Mouse (Mus musculus): ENCODE results near the gene Milr1.

The Milr1 gene

DNA sequence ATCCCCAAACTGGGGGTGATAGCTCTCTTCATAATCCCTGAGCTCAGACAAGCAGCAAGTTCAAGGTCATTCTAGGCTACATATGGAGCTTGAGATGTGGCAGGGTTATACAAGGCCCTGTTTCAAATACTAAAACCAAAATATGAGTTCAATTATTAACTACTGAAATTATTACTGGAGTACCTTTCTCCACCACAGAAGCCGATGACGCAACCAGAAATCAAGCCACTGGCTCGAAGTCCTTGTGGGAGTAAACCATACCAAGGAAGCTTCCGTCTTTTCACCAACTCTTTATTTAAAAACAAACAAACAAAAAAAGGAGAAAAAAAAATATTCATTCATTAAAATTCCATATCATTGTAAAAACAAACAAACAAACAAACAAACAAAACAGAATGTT is 25.9 kb downstream of the Milr1 start:
- WGBS: 94% methylated on average over 4 of the region's 4 CpGs

DNA sequence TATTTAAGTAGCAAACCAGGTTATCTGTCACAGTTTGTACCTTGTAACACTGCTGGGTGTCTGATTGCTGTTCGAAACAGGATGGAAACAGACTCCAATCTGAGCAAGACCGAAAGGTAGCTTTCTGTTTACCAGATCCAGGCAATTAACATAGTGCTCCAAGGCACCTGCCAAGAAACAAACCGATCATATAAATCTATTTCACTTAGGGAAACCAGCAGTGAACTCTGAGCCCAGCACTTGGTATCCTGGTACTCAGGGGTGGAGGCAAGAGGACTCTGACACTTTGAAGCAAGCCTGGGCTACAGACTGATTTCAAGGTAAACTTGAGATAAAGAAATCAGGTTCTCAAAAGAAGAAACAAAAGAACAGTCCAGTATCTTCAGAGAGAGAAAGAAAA is 26.4 kb downstream of the Milr1 start:
- 94% methylated on average over 3 of the region's 3 CpGs for WGBS

DNA sequence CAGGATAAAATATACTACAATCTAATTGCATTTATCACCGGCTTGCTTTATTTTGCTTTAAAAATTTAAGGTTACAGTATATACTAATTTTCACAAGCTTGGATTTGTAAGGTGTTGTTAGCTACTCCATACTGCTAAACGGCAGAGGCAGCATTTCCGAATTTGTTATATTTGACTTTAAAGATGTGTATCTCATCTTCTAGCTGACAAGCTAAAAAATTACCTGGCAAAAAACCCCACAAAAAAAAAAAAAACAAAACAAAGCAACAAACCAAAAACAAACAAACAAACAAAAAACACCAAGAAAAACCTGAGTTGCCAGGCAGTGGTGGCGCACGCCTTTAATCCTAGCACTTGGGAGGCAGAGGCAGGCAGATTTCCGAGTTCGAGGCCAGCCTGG is 27.1 kb downstream of the Milr1 start:
- 83% methylated on average over 7 of the region's 7 CpGs for WGBS

DNA sequence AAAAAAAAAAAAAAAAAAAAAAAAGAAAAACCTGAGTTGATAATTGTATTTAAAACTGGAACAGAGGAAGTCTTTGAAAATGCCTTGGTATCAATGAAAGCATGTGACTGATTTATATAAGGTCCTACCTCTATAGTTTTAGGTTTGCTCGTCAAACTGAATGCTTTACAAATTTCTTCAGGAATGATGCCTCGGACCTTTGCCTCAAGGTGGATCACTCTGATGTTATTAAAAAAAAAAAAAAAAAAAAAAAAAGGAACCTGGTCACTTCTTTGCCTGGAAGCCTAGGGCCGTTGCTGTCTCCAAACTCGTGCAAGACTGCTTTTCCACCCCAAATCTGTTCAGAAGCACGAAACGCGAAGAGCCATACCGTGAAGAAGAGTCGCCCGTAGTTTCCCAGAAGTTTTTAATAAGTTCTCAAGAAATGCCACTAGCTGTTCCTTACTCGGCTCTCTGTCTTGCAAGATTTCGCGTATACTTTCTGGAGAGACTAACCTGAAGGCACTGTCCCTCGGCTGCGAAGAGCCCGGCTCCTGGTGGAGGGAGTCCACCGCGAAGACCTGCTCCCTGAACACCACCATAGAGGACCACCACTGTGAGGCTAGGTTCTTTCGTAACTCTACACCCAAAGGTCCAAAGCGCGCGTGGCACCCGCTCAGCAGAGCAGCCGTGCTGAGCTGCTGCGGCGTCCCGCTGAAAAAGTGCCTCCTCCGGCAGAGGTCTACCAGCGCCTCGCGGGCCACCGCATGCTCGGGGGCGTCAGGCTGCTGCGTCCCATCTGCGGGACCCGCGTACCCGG is 27.8 kb downstream of the Milr1 start:
- WGBS: 2% methylated on average over 39 of the region's 39 CpGs

DNA sequence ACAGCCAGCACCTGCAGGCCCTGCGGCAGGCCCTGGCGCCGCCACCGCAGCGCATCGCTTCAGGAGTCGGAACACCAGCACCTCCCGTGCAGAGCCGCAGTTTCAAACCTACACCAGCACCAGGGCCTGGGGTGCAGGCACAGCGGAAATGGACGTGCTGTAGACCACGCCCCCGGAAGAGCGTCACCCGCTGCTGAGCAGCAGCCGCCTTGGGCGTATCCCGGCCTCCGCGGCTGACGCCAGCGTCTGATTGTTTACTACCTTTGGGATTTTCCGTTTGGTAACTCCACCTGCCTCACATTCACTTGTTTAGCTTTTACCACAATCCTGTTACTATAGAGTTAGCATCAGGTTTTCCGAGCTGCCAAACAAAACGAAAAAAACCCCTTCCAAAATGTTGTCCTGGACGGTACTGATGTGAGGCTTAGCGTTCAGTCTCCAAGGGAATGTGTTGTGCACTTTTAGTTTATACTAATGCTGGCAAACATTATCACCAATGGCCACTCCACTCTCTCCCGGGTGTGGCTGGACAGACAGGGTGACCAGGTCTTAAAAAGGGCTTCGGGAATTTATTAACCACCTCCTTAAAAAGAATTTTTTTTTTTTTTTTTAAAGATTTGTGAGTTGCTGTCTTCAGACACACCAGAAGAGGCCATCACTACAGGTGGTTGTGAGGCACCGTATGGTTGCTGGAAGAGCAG is 28.5 kb downstream of the Milr1 start, which contains the start of gene Polg2:
TSS of gene Polg2 (minus strand) at position 150 of the 701 bp plus-strand sequence.
- 1% methylated on average over 30 of the region's 30 CpGs for WGBS

DNA sequence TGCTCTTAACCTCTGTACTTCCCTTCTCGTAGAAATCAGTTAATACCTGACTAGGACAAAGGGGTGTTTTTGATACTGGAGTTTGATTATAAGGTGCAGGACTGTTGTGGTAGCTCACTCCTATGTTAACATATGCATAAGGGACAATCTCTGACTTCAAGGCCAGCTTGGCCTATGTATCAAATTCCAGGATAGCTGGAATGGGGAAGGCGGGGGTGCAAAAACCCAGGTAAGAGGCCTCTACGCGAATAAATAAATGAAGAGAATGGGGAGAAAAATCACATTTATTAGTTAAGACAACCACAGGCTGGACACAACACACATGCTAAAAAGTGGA is 29.0 kb downstream of the Milr1 start:
- WGBS: 55% methylated on average over 4 of the region's 4 CpGs

DNA sequence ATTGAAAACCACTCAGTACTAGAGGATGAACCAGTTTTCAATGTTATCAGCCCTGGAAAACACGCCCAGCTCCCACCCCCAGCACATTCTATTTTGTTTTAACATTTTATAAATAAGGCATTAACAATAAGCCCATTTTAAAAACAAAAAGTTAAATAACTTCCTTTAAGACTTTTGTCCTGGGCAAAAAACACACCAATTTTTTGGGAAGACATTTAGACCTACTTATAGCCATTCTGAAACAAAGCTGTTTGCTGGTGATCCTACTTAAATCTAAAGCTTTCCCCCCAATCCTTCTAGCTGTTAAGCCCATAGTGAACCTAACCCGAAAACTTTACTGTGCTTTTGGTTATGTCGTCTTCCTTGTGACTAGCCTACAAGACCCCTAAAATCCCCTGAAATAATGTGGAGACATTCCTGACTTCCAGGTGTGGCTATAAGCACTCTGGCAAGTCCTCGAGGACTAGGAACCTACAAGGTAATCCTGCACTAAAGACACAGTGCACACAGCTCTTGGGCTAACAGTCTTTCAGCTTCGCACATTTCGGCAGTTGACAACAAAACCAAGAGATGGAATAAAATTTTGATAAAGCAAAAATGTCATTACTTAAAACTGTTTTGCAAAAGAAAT is 29.7 kb downstream of the Milr1 start:
- WGBS: 57% methylated on average over 6 of the region's 6 CpGs

DNA sequence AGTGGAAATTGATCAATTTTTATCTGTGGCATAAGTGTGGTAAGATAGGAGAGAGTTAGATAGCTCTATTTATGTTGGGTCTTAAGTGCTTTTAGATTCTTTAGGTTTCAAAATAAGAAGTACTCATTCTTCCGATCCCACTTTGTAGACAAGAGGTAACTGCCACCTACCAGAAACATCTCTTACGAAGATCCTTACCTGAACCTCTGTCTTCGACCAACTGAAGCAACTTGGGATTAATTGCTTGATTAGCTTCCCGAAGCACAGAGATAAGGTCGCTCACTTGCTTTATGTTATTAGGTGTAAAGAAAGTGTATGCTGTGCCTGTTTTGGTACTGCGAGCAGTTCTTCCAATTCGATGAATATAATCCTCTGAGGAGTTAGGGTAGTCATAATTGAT is 31.2 kb downstream of the Milr1 start:
- 79% methylated on average over 7 of the region's 7 CpGs for WGBS

DNA sequence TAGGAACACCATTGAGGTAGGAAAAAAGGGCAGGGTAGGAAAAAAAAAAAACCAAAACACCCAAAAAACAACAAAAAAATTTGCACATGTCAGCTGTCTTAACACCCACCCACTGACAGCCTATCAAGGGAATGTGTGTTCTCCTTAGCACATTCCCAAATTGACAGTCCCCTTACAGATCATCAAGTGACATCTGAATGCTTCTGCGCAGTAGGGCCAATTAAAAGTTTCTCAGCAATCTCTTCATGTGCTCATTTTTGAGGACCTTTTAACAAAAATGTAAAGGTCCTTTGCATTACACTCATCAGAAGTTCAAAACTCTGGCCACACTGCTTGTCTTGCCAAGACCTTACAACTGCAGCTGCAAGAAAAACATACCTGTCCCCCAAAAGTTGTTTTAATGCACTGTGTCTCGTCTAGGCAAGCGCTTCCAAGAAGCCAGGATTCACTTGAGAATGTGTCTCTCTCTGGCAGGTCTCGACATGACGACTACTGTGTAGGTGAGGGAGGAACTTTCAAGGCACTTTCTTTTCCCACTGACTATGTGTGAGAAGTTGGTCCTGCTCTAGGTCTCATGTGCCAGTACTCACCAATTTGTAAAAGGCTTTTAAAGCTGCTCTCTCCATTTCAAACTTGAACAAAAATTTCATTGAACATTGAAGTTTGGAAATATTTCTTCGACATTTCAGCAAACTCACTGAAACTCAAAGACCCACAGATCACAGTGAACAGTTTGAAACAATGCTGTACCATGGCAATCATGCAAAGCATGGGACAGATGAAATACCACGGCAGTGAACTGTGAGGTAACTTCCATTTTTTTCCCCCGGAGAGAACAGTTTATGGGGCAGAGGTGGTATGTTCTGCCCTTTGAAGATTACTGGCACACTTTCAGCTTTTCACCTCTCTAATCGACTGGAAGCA is 32.1 kb downstream of the Milr1 start:
- 47% methylated on average over 9 of the region's 9 CpGs for WGBS

DNA sequence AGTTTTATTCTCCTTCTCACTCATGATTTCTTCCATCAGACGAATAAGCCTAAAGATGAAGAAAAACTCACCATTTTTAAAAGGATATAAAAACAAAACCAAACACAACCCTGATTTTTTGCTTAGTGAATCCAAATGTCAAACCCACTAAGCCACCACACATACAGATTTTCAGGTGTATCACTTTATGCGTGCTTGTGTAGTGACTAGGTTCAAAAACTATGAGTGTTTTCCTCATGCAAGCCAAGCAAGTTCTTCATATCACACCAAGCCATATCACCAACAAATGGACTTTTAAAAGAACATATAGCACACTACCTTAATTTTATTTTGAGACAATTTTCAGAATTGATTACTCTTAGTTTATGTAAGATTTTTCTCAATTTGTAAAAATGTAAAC is 33.5 kb downstream of the Milr1 start:
- 43% methylated on average over 2 of the region's 2 CpGs for WGBS

DNA sequence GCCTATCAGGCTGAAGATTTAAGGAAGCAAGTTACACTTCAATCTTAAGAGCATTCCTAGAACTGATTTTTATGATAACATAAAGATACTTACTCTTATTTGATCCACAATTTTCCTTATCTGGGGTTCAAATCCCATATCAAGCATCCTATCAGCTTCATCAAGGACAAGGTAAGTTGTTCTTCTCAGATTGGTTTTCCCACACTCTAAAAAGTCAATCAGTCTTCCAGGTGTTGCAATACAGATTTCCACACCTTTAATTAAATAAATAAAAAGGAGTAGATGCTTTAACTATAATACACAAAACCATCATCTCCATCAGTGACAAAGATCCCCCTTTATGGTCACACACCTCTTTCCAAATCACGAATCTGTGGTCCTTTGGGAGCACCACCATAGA is 34.0 kb downstream of the Milr1 start:
- WGBS: 20% methylated on average over 1 of the region's 1 CpGs

DNA sequence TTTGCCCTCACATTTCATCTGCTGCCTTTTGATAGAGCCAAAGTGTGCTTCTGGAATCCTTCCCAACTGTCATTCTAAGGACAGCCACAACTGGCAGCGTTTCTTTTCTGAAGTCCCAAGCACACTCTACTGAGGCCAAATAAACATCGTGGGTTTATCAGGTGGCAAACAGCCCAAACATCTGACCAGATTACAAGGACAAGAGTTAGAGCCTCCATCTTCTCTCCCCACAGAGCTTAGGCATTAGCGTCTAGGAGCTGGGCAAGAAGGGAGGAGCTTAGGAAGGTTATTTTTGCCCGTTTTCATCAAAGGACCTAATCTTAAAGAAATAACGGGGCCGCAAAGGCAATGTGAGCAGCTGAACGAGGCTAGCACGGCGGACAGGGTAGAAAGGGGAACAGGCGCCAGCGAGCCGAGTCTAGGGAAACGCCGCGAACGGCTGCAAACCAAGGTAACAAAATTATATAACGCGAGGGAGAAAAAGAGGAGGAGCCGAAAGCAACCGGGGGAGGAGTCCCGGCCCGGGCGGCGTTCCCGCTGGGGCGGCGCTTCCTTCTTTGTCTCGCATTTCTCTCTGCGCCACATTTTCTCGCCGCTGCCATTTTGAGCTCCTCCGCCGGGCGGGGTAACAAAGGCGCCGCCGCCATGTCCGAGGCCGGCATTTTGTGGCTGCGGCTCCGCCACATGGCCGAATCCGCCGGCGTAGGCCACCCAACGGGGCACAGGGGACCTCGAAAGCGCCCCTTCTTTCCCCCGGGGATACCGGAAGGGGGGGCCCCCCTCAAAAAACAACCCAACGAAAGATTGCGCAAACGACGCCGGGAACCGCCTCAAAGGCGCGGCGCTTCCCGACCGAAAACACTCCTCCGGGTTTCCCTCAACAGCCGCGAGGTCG is 36.4 kb downstream of the Milr1 start:
- under 1% methylated on average over 65 of the region's 65 CpGs for WGBS

DNA sequence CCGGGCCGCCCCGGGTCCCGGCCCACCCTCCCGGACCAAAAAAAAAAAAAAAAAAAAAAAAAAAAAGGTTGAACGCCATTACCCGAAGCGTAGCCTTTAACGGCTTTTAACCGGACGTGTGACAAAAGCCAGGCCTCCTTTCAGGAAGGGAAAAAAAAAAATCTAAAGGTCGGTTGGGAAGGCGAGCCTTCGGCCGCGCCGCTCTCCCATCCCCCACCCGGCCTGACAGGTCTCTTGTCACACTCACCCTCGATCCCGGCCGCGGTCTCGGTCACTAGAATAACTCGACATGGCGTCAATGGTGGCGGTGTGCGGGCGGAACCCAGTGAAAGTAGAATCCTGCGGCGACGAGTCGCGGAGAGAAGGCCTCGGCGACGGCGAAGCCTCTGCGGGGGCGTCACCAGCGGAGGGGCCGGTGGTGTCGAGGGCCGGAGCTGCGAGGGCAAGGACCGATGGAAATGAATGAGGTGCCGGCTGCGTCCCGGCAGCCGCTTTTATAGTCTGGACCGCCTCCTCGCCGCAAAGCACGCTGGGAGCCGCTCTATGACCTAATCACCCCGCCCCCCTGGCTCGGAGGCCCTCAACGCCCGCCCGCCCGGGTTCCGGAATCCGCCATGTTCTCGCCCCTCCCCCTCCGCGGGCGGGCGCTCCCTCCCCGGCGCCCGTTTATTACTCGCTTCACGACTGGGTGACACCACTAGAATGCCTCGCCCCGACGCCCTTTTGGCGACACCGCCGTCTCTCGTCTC is 37.2 kb downstream of the Milr1 start:
- WGBS: under 1% methylated on average over 79 of the region's 79 CpGs

DNA sequence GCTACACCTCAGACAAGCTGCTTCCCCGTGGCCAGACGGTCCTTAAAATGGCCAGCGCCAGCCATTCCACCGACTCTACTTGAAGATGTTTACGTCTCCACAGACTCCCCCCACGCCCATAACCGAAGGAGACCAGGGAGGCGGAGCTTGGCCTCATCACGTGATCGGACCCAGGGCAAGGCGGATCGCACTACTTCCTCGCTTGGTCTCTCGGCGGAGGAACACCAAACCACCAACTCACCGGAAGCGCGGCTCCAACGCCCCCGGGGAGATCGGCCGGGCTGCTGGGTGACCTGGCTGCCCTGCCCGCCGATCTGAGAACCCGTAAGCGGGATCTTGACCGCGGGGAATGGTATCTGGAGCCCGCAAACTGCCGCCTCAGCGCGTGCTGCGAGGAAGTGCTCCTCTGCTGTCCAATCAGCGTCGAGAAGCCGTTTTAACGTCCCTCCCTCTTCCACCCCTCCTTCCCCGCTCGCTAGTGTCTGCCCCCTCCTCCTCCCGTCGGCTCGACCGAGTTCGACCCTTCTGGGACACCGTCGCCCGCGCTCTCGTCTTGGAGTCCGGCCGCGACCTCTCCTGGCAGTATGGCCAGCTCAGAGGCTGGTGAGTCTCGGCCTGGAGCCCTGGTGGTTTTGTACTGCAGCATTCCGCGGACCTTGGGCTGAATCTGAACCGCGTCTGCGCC is 37.9 kb downstream of the Milr1 start, which contains the start of the genes Ddx5 and Cep95:
TSS of gene Ddx5 (minus strand) at position 411 of the 685 bp plus-strand sequence.
TSS of gene Cep95 (plus strand) at position 478 of the 685 bp plus-strand sequence.
- WGBS: under 1% methylated on average over 57 of the region's 58 CpGs

DNA sequence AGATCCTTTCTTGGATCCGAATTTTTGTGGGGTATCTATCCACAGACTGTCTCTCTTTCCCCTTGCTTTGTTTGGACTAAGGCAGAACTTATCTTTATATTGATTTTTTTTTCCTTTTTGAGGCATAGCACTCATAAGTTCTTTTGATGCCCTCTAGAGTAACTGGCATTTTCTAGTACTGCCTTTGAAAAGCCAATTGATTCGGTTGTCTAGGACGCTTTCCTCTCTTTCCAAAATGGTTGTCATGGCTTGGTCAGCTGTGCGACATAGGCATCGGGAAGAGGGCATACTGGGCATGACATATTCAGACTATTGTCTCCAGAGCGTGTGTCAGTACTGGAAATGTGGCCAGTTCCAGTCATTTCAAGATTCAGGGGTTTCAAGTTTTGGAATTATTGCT is 38.6 kb downstream of the Milr1 start:
- WGBS: under 1% methylated on average over 6 of the region's 6 CpGs

DNA sequence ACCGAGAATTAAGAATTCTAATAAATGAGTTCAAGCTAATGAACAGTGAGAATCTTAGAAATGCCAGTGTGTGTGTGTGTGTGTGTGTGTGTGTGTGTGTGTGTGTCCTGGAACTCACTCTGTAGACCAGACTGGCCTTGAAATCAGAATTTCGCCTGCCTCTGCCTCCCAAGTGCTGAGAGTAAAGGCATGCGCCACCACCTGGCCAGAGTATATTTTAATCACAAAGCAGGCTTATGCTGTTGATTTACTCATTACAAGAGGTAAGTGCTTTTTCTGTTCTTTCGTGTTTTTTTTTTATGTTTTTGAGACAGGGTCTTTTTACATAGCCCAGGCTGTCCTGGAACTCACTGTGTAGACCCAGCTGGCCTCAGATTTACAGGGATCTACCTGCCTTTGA is 42.8 kb downstream of the Milr1 start:
- 71% methylated on average over 4 of the region's 4 CpGs for WGBS

DNA sequence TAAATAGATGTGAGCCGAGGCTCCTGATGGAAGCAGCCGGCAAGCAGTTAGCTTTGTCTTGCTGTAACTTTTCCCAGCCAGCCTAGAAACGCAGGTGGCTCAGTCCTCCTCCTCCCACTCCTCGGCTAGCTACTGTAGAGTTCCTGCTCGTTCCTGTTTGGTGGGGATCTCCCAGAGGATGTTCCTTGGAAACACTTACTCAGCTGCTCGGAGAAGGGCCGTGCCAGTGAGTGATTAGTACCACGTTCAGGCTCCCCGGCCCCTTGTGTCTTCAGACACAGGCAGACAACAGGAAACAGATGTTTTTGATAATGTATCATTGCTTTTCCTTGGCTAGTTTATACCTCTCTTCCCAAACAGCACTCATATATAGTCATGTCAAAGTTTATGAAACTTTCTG is 44.7 kb downstream of the Milr1 start:
- WGBS: 38% methylated on average over 9 of the region's 9 CpGs

DNA sequence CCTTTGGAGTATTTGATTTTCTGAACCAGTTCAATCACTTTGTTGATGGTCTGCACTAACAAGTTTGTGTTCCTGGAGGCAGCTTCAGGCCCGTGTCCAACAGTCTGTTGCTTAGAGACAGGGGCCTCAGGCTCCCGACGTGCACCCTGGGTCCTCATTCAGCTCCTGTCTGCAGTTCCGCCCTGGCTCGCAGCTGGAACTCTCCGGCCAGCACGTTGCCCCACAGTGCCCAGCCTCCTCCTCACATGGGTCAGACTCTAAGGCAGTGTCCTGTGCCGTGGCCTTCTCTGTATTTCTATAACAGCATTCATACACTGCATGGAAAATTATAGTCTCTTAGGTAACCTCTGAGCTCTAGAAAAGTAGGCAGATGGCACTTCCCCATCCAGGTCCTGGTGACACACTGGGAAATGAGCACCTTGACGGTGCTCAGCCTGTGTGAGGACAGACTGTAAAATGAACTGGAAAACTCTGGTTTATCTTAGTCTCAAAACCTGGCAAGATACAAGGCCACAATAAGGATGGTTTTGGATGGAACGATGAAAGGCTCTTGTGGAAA is 51.1 kb downstream of the Milr1 start:
- WGBS: 56% methylated on average over 10 of the region's 10 CpGs

DNA sequence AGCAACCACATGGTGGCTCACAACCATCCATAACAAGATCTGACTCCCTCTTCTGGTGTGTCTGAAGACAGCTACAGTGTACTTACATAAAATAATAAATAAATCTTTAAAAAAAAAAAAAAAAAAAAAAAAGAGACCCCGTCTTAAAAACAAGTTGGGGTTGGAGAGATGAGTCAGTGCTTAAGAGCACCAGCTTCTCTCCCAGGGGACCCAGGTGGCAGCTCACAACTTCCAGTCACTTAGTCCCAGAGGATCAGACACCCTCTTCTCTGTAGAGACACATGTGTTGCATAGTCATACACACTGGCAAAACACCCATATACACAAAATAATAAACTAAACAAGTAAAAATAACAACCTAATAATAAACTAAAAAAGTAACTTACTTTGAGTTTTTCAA is 56.4 kb downstream of the Milr1 start:
- 92% methylated on average over 1 of the region's 1 CpGs for WGBS

Data from cerebral cortex, adult 2 months (tissue).